Mouse (Mus musculus) heart, adult 2 months (tissue): ENCODE measurements around the gene Ifna15.

Source experiments
- CTCF ChIP-seq: fragments of 200-600 bp; IDR thresholded peaks from 2 replicates; pipeline ENCODE4 v1.8.1; 2022; ENCODE audit warnings: antibody characterized with exemption, mild to moderate bottlenecking, moderate library complexity
- POLR2A ChIP-seq: fragments of 200-500 bp; IDR thresholded peaks from 2 replicates; pipeline ENCODE4 v1.6.1; 2011; ENCODE audit warnings: mild to moderate bottlenecking, low read depth, low read length, control low read depth; ENCODE audit not compliant: insufficient read depth

- TF ChIP-seq CTCF = no peak
- no peak for TF ChIP-seq POLR2A
These were observed 31.5 kb downstream of the Ifna15 start for GRCm38 (mm10) chr4:88526379-88527049.
